Mouse (Mus musculus) splenic B cell, adult 2 months (primary cell): ENCODE data around the gene Phldb2.

Experiments
- DNase-seq: peaks from one replicate; pipeline ENCODE4 v3.0.0-alpha.2; 2011; ENCODE audit warnings: low read depth, low spot score
- H3K27me3 ChIP-seq: 2 replicates; pipeline ENCODE4 v1.6.1; 2012; ENCODE audit warnings: mild to moderate bottlenecking, low read length, moderate library complexity, mixed read lengths; ENCODE audit not compliant: control insufficient read depth, poor library complexity, insufficient read depth, severe bottlenecking
- H3K36me3 ChIP-seq: 2 replicates; pipeline ENCODE4 v1.6.1; 2012; ENCODE audit warnings: mild to moderate bottlenecking, low read length, moderate library complexity, mixed read lengths; ENCODE audit not compliant: control insufficient read depth, poor library complexity, insufficient read depth, severe bottlenecking

The Phldb2 gene

DNA sequence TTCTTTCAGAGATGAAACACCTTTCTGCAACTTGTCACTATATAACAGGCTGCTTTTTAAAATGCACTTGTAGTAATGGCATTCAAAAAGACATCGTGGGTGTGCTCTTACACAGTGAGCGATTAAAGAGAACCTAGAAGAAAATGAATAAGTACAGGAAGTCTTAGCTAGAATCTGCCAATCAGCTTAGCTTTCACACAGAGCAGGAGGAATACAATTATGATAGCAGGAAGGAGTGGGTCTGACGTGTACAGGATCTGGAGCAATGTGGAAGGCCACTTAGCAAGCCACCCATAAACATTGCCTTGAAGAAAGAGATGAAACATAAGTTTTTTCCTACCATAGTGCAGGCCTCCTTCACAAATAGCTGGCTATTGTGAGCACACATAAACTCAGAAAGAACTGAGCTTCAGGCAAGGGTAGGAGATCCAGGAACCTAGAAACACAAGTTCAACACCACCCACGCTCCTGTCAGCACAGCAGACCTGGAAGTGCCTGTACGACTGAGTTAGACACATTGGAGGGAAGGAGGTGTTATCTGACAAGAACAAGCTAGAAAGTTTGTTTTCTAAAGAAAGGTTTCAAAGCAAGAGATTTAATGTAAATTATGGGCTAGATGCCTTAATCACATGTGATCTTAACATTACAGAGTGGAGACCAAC lies 238.8 kb downstream of the Phldb2 start:
- DNase-seq, result no peak
- H3K27me3 ChIP-seq, result no peaks in the 10 kb centered on the region
- H3K36me3 ChIP-seq, result no peaks in the 10 kb centered on the region

DNA sequence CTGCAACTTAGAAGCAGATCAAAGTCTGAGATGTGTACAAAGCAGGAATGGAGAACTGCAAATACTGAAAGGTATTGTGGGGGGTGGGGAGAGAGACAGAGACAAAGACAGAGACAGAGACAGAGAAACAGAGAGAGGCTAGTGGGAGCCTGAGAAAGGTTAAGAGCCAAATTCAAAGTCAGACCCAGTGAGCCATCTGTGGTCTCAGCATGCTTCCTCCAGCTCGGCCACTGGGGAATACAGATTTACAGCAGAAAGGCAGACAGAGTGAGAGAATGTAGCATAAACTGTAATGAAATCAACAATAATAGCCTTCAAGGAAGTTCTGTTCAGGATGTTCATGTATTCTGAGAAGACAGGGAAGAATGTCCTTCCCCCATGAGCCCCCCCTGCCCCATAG lies 239.5 kb downstream of the Phldb2 start:
- Histone ChIP-seq H3K36me3 (no peaks in the 10 kb centered on the region), H3K27me3 (no peaks in the 10 kb centered on the region)
- DNase-seq, result no peak

- Histone ChIP-seq H3K36me3 (no peaks in the 10 kb centered on the region), H3K27me3 (no peaks in the 10 kb centered on the region)
These were observed 240.1 kb downstream of the Phldb2 start for GRCm38 (mm10) chr16:45713261-45713660.

DNA sequence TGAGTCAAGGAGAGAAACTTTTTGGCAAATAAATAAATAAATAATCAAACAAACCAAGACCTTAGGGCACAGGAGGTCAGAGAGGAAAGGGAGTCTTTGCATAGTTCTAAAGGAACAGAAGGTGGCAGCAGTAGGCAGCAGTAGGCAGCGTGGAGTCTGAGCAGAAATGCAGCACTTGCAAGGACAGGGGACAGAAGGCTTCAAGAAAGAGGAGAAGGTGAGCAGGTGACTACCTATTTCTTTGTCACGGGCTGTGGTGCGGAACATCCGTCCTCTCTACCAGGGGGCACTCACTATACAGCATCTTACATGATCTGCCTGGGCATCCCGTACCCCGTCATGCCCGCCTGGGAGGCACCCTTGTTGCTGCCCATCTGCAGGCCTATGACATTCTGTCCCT lies 242.1 kb downstream of the Phldb2 start:
- DNase-seq, result no peak
- Histone ChIP-seq H3K36me3 (no peaks in the 10 kb centered on the region), H3K27me3 (no peaks in the 10 kb centered on the region)

More at GRCm38 (mm10) chr16:45713261-45713660, 240.1 kb downstream of the Phldb2 start:
- no peak for DNase-seq

DNA sequence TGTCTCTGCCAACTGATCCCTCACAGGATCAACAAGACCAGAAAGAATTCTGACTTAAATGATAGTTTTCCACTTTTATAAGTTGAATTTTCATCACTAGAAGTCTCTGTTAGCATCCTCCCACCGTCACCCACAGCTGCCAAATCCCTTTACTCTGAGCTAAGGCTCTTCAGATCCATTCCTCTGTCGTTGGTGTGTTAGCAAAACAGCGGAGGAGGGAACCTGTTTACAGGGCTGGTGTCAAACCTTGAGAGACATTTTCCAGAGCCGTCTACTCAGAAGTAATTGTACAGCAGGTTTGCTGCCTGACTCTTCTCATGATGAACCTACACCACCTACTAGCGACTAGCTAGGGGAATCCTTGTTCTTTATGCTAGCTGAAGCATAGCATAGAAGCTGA lies 254.1 kb downstream of the Phldb2 start:
- no peaks in the 10 kb centered on the region for H3K27me3 ChIP-seq
- DNase-seq, result no peak
- no peaks in the 10 kb centered on the region for H3K36me3 ChIP-seq

- DNase-seq, result no peak
- Histone ChIP-seq H3K36me3 (no peaks in the 10 kb centered on the region), H3K27me3 (no peaks in the 10 kb centered on the region)
These were observed 255.4 kb downstream of the Phldb2 start for GRCm38 (mm10) chr16:45697996-45698395.
